Mouse (Mus musculus) lung, embryonic 15.5 days (tissue): ENCODE results near the gene Gm11639. TPM values are rescaled to one million over a fixed set of nuclear protein-coding genes. Genes with fewer than 3 reads are reported as not detected.

Experiments
- ATAC-seq: fragments of 200-750 bp; cut with Nextera tagmentation; 2 replicates; pipeline ENCODE4 v1.8.0; 2017; ENCODE audit warnings: moderate number of reproducible peaks, borderline replicate concordance; ENCODE audit not compliant: low FRiP score, low TSS enrichment; ENCODE audit errors: extremely low read depth
- H3K27ac ChIP-seq: fragments of 300-500 bp; sonication (generic); 2 replicates; pipeline ENCODE4 v1.5.1; 2015; ENCODE audit warnings: moderate library complexity, mild to moderate bottlenecking, inconsistent platforms
- H3K27me3 ChIP-seq: fragments of 300-500 bp; sonication (generic); 2 replicates; pipeline ENCODE4 v1.6.1; 2015; ENCODE audit warnings: inconsistent platforms
- H3K36me3 ChIP-seq: fragments of 300-500 bp; sonication (generic); 2 replicates; pipeline ENCODE4 v1.6.1; 2015; ENCODE audit warnings: inconsistent platforms
- H3K4me1 ChIP-seq: fragments of 300-500 bp; sonication (generic); 2 replicates; pipeline ENCODE4 v1.6.1; 2015; ENCODE audit warnings: inconsistent platforms
- H3K4me2 ChIP-seq: fragments of 300-500 bp; sonication (generic); 2 replicates; pipeline ENCODE4 v1.6.1; 2015; ENCODE audit warnings: inconsistent platforms, mild to moderate bottlenecking, moderate library complexity
- H3K4me3 ChIP-seq: fragments of 300-500 bp; sonication (generic); 2 replicates; pipeline ENCODE4 v1.5.1; 2015; ENCODE audit warnings: mild to moderate bottlenecking, inconsistent platforms
- H3K9ac ChIP-seq: fragments of 300-500 bp; sonication (generic); 2 replicates; pipeline ENCODE4 v1.6.1; 2015; ENCODE audit warnings: inconsistent platforms
- H3K9me3 ChIP-seq: fragments of 300-500 bp; sonication (generic); 2 replicates; pipeline ENCODE4 v1.6.1; 2016; ENCODE audit warnings: inconsistent platforms
- WGBS: fragments of 180-500 bp; shearing (Covaris S2); methylation state at CpG from one replicate; pipeline ENCODE4 v1.1.7; 2015; 5-methylcytosine and 5-hydroxymethylcytosine counted together
- polyA plus RNA-seq: library from polyadenylated mRNA; unstranded; fragments of >200 nt; fragmentation: Nextera tagmentation; extraction: Ambion mirVana; gene quantifications from 2 replicates; pipeline ENCODE4 v1.2.1, GENCODE M21; 2015

The Gm11639 gene
- polyA plus RNA-seq, 1 experiment from 2014 or later, result not detected

- ATAC-seq, result no peak
These were observed 24.4 kb upstream of the Gm11639 start for GRCm38 (mm10) chr11:104661106-104661505.

GRCm38 (mm10) chr11:104661531-104662205, 23.8 kb upstream of the Gm11639 start:
- ATAC-seq, result no peak
- WGBS, result 69% methylated on average over 20 of the region's 20 CpGs
- H3K4me1 ChIP-seq, result peaks cover 7% of the 10 kb centered on the region
- H3K4me2 ChIP-seq, result no peak overlapping the region
- H3K9ac ChIP-seq, result no peak overlapping the region
- H3K36me3 ChIP-seq, result no peaks in the 10 kb centered on the region
- H3K27me3 ChIP-seq, result no peaks in the 10 kb centered on the region
- H3K27ac ChIP-seq, result no peak overlapping the region
- H3K9me3 ChIP-seq, result no peaks in the 10 kb centered on the region
- no peak overlapping the region for H3K4me3 ChIP-seq

More at GRCm38 (mm10) chr11:104661106-104661505, 24.4 kb upstream of the Gm11639 start:
- no peaks in the 10 kb centered on the region for H3K36me3 ChIP-seq
- H3K4me2 ChIP-seq, result no peak overlapping the region
- H3K9ac ChIP-seq, result no peak overlapping the region
- H3K27me3 ChIP-seq, result no peaks in the 10 kb centered on the region
- 76% methylated on average over 5 of the region's 5 CpGs for WGBS
- H3K27ac ChIP-seq, result no peak overlapping the region
- H3K4me3 ChIP-seq, result no peak overlapping the region
- H3K9me3 ChIP-seq, result no peaks in the 10 kb centered on the region
- peaks cover 7% of the 10 kb centered on the region for H3K4me1 ChIP-seq

GRCm38 (mm10) chr11:104662573-104662972, 22.9 kb upstream of the Gm11639 start:
- ATAC-seq, result no peak
- H3K9me3 ChIP-seq, result no peaks in the 10 kb centered on the region
- H3K27ac ChIP-seq, result no peak overlapping the region
- H3K4me1 ChIP-seq, result peaks cover 12% of the 10 kb centered on the region
- no peaks in the 10 kb centered on the region for H3K27me3 ChIP-seq
- WGBS, result 74% methylated on average over 11 of the region's 11 CpGs
- no peak overlapping the region for H3K4me3 ChIP-seq
- no peak overlapping the region for H3K4me2 ChIP-seq
- no peaks in the 10 kb centered on the region for H3K36me3 ChIP-seq
- no peak overlapping the region for H3K9ac ChIP-seq

DNA sequence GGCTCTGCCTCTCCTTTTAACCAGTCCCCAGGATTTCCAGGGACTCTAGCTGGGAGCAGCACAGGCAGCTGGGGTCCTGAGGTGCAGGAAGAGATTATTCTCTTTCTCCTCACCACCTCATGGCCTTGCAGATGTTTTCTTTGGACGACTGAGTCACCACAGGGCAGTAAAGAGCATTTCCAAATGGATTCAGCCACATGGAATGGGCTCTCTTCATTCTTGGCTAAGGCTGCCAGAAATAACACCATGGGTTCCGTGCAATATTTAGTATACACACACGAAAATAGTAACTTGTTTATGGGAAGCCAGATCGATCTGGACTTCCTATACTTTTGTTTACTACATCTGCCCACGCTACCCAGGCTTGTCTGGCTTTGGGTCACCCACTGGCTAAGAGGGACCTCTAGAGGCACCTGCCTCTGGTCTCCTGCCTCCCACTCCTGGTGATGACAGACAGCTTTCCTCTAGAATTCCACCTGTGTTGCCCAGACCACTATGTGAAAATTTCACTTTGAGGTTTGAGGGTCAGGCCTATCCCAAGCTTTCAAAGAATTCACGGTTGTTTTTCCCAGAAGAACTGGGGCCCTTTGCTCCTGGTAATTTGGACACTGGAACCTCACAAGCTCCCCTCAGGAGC, 22.1 kb upstream of the Gm11639 start:
- H3K9me3 ChIP-seq, result no peaks in the 10 kb centered on the region
- no peak overlapping the region for H3K9ac ChIP-seq
- whole genome bisulfite sequencing, result 54% methylated on average over 6 of the region's 6 CpGs
- H3K36me3 ChIP-seq, result no peaks in the 10 kb centered on the region
- no peak for ATAC-seq
- H3K4me3 ChIP-seq, result no peak overlapping the region
- no peak overlapping the region for H3K4me2 ChIP-seq
- H3K27me3 ChIP-seq, result no peaks in the 10 kb centered on the region
- no peak overlapping the region for H3K27ac ChIP-seq
- H3K4me1 ChIP-seq, result peaks cover 14% of the 10 kb centered on the region

- WGBS, result 54% methylated on average over 3 of the region's 3 CpGs
- H3K36me3 ChIP-seq, result no peaks in the 10 kb centered on the region
- H3K27ac ChIP-seq, result no peak overlapping the region
- no peaks in the 10 kb centered on the region for H3K9me3 ChIP-seq
- H3K4me1 ChIP-seq, result peaks cover 14% of the 10 kb centered on the region
- ATAC-seq, result no peak
- H3K4me3 ChIP-seq, result no peak overlapping the region
- no peak overlapping the region for H3K4me2 ChIP-seq
- no peak overlapping the region for H3K9ac ChIP-seq
- no peaks in the 10 kb centered on the region for H3K27me3 ChIP-seq
These were observed 21.6 kb upstream of the Gm11639 start for GRCm38 (mm10) chr11:104663878-104664261.

GRCm38 (mm10) chr11:104664441-104664840, 21.1 kb upstream of the Gm11639 start:
- Histone ChIP-seq H3K27me3 (no peaks in the 10 kb centered on the region), H3K36me3 (no peaks in the 10 kb centered on the region), H3K4me2 (no peak overlapping the region), H3K9me3 (no peaks in the 10 kb centered on the region), H3K4me3 (no peak overlapping the region), H3K4me1 (peaks cover 14% of the 10 kb centered on the region), H3K9ac (no peak overlapping the region), H3K27ac (no peak overlapping the region)
- no peak for ATAC-seq

DNA sequence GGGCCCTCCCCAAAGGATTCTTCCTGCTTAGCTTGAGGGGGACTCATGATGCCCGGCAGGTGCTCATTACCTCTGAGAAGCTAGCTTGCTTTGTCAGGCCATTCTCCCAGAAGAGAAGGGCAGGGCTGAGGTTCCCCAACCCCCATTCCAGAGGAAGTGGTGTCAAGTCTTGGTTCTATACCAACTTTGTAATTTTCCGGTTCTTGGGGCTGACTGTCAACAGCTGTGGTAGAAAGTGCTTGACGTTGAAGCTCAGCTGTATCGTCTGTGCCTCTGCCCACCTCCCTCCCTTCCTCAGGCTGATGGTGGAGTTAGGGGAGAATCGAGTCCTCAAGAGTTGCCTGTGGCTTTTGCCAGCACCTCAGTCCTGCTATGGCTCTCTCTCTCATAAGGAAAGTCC, 18.1 kb upstream of the Gm11639 start:
- H3K36me3 ChIP-seq, result no peaks in the 10 kb centered on the region
- no peak overlapping the region for H3K4me3 ChIP-seq
- WGBS, result 41% methylated on average over 5 of the region's 5 CpGs
- H3K4me1 ChIP-seq, result peaks cover 14% of the 10 kb centered on the region
- H3K9me3 ChIP-seq, result no peaks in the 10 kb centered on the region
- no peak overlapping the region for H3K4me2 ChIP-seq
- ATAC-seq, result no peak
- no peaks in the 10 kb centered on the region for H3K27me3 ChIP-seq
- H3K9ac ChIP-seq, result no peak overlapping the region
- no peak overlapping the region for H3K27ac ChIP-seq

DNA sequence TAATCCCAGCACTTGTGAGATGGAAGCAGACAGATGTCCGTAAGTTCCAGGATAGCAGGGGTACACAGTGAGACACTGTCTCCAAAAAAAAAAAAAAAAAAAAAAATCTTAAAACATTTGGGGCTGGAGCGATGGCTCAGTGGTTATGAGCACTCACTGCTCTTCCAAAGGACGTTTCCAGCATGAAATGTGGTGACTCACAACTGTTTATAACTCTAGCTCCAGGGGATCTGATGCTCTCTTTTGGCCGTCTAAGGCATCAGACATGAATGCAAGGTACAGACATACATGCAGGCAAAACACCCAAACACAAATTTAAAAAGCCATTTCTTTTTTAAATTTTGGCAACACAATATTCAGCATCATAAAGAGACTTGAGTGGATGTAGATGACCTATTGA, 12.1 kb upstream of the Gm11639 start:
- no peak for ATAC-seq
- Histone ChIP-seq H3K27me3 (no peaks in the 10 kb centered on the region), H3K4me2 (no peak overlapping the region)

DNA sequence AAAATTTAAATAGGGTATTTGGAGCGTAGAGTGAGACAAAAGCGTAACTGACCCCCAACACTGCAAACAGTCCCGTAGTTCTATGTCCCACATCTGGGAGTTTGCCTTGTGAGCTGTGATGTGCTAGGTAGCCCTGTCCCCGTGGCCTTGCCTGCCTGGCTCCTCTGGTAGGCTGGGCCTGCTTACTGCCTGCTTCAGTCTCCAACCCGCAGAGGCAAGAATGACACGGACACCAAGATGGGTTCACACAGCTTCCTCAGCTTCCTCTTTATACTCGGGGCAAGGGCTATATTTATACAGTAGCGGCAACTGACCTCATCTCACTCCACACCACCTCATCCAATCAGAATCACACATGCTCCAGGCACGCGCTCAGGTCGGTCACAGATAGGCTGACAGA, 10.7 kb upstream of the Gm11639 start:
- Histone ChIP-seq H3K4me3 (no peak overlapping the region), H3K4me1 (no peaks in the 10 kb centered on the region), H3K9me3 (no peaks in the 10 kb centered on the region), H3K36me3 (no peaks in the 10 kb centered on the region), H3K4me2 (no peak overlapping the region), H3K27me3 (no peaks in the 10 kb centered on the region), H3K9ac (no peak overlapping the region), H3K27ac (no peak overlapping the region)
- 92% methylated on average over 11 of the region's 11 CpGs for WGBS
- ATAC-seq, result no peak

More for the DNA sequence above, 12.1 kb upstream of the Gm11639 start:
- H3K4me1 ChIP-seq, result no peaks in the 10 kb centered on the region
- H3K9me3 ChIP-seq, result no peaks in the 10 kb centered on the region
- no peak overlapping the region for H3K9ac ChIP-seq
- H3K36me3 ChIP-seq, result no peaks in the 10 kb centered on the region
- 60% methylated on average over 4 of the region's 4 CpGs for WGBS
- no peak overlapping the region for H3K27ac ChIP-seq
- H3K4me3 ChIP-seq, result no peak overlapping the region

DNA sequence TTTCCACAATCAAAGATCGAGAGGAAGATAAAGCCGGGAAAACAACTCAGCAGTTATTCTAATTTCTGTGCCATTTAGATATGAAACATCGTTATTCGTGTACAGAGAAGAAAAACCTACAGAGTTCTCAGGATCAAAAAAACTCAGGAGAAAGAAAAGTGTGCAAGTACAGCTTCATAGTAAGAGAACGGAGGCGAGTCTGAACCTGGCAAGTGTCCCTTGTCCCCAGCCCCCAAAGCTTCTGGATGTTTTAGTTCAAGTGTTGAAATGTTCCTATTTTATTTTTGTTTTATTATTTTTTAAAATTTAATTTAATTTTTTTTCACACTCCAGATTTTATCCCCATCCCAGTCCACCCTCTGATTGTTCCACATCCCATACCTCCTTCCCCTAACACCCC, 7.7 kb downstream of the Gm11639 start:
- H3K9me3 ChIP-seq, result no peaks in the 10 kb centered on the region
- WGBS, result 84% methylated on average over 6 of the region's 6 CpGs
- H3K4me3 ChIP-seq, result no peak overlapping the region
- no peak overlapping the region for H3K4me2 ChIP-seq
- no peaks in the 10 kb centered on the region for H3K27me3 ChIP-seq
- no peak for ATAC-seq
- no peak overlapping the region for H3K27ac ChIP-seq
- no peak overlapping the region for H3K9ac ChIP-seq
- no peaks in the 10 kb centered on the region for H3K36me3 ChIP-seq
- no peaks in the 10 kb centered on the region for H3K4me1 ChIP-seq

DNA sequence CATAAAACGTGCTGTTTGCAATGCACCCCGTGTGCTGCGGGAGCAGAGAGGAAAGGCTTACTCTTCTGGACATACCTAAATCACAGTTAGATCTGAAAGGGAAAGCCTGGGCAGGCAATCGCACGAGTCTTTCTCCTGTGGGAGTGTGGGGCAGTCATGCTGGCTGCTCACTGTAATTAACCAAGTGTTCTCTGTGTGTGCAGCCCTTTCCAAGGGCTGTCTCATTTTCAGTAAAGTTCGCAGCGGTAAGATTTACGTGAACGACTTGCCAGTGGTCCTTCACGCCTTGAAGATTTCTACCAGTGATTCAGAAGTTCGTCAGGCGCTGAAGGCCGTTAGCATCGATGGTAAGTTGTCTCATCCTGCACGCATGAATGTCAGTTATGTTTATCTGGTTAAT, 18.6 kb downstream of the Gm11639 start:
- ATAC-seq, result no peak
- 65% methylated on average over 15 of the region's 15 CpGs for WGBS
- Histone ChIP-seq H3K4me3 (no peak overlapping the region), H3K36me3 (no peaks in the 10 kb centered on the region), H3K27me3 (no peaks in the 10 kb centered on the region), H3K4me1 (no peaks in the 10 kb centered on the region), H3K9me3 (no peaks in the 10 kb centered on the region), H3K4me2 (no peak overlapping the region), H3K9ac (no peak overlapping the region), H3K27ac (no peak overlapping the region)

- H3K9ac ChIP-seq, result no peak overlapping the region
- H3K4me3 ChIP-seq, result no peak overlapping the region
- H3K4me1 ChIP-seq, result no peaks in the 10 kb centered on the region
- H3K9me3 ChIP-seq, result no peaks in the 10 kb centered on the region
- H3K27me3 ChIP-seq, result no peaks in the 10 kb centered on the region
- no peak for ATAC-seq
- no peaks in the 10 kb centered on the region for H3K36me3 ChIP-seq
- H3K4me2 ChIP-seq, result no peak overlapping the region
- H3K27ac ChIP-seq, result no peak overlapping the region
- 62% methylated on average over 2 of the region's 2 CpGs for WGBS
These were observed 21.6 kb downstream of the Gm11639 start for GRCm38 (mm10) chr11:104707084-104707483.
